Mouse (Mus musculus) liver, adult 2 months (tissue): ENCODE measurements at regions not wholly inside any gene's neighbourhood (a gene's known extent, or its start where the extent isn't known, plus 50 kb on each side); places are given as distances from the start of the nearest gene placed in this dataset.

Experiments used
- DNase-seq: peaks from one replicate; pipeline ENCODE4 v3.0.0-alpha.2; 2011; ENCODE audit warnings: low read depth, low spot score; ENCODE audit errors: extremely low read depth
- H3K27ac ChIP-seq: fragments of 200-500 bp; replicated peaks from 2 replicates; pipeline ENCODE4 v1.5.1; 2012; ENCODE audit warnings: low read depth, mild to moderate bottlenecking, control low read depth, inconsistent platforms, low read length; ENCODE audit not compliant: insufficient read depth
- H3K27me3 ChIP-seq: fragments of 200-500 bp; 2 replicates; pipeline ENCODE4 v1.6.1; 2012; ENCODE audit warnings: mild to moderate bottlenecking, moderate library complexity, low read length, inconsistent platforms; ENCODE audit not compliant: control insufficient read depth, insufficient read depth
- H3K36me3 ChIP-seq: fragments of 200-500 bp; 2 replicates; pipeline ENCODE4 v1.6.1; 2012; ENCODE audit warnings: low read length, inconsistent platforms; ENCODE audit not compliant: control insufficient read depth, insufficient read depth
- H3K4me1 ChIP-seq: fragments of 200-500 bp; 2 replicates; pipeline ENCODE4 v1.6.1; 2011; ENCODE audit warnings: low read length; ENCODE audit not compliant: control insufficient read depth, insufficient read depth
- H3K4me3 ChIP-seq: fragments of 200-500 bp; 2 replicates; pipeline ENCODE4 v1.5.1; 2011; ENCODE audit warnings: low read depth, mild to moderate bottlenecking, control low read depth, low read length, moderate library complexity; ENCODE audit not compliant: insufficient read depth
- H3K79me2 ChIP-seq: fragments of 200-500 bp; 2 replicates; pipeline ENCODE4 v1.6.1; 2012; ENCODE audit warnings: inconsistent platforms, mild to moderate bottlenecking, low read length, moderate library complexity; ENCODE audit not compliant: control insufficient read depth, insufficient read depth
- H3K9ac ChIP-seq: fragments of 200-500 bp; 2 replicates; pipeline ENCODE4 v1.6.1; 2012; ENCODE audit warnings: low read depth, mild to moderate bottlenecking, control low read depth, inconsistent platforms, low read length
- CTCF ChIP-seq: fragments of 200-500 bp; IDR thresholded peaks from 2 replicates; pipeline ENCODE4 v1.5.1; 2011; ENCODE audit warnings: low read depth, low read length, control low read depth
- POLR2A ChIP-seq: fragments of 200-500 bp; IDR thresholded peaks from 2 replicates; pipeline ENCODE4 v1.6.1; 2011; ENCODE audit warnings: low read length, control low read depth; ENCODE audit not compliant: insufficient read depth; ENCODE audit errors: extremely low read depth
- WGBS: fragments of 180-500 bp; shearing (Covaris S2); methylation state at CpG from one replicate; pipeline ENCODE4 v1.1.7; 2018; 5-methylcytosine and 5-hydroxymethylcytosine counted together

DNA sequence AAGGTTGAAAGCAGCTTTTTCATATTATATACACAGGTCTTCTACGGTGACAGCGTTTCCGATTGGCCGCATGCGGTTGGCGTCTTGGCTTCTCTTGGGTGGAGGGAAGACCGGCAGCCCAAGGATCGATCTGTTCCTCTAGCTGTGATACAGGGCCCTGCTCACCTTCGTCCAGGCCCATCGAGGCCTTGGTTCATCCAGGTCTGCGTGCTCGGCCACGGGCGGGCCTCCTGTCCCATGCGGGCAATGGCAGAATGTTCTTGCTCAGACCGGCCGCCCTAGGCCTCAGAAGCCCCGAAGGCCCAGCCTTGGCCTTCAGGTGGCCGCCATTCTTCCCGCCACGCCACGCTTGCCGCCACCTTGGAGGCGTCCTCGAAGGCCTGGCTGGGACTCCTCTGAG, 194.4 kb upstream of the Ppp6c start:
- Histone ChIP-seq H3K4me1 (no peaks in the 10 kb centered on the region), H3K27ac (no peak overlapping the region), H3K79me2 (no peaks in the 10 kb centered on the region), H3K4me3 (no peak overlapping the region), H3K9ac (no peak overlapping the region), H3K27me3 (no peaks in the 10 kb centered on the region), H3K36me3 (no peaks in the 10 kb centered on the region)
- TF ChIP-seq POLR2A (no peak), CTCF (no peak)
- no peak for DNase-seq
- 92% methylated on average over 25 of the region's 25 CpGs for WGBS

GRCm38 (mm10) chr2:39400336-39400735, 174.1 kb upstream of the Ppp6c start:
- WGBS = 52% methylated on average over 2 of the region's 2 CpGs
- H3K4me3 ChIP-seq = no peak overlapping the region
- DNase-seq = no peak

DNA sequence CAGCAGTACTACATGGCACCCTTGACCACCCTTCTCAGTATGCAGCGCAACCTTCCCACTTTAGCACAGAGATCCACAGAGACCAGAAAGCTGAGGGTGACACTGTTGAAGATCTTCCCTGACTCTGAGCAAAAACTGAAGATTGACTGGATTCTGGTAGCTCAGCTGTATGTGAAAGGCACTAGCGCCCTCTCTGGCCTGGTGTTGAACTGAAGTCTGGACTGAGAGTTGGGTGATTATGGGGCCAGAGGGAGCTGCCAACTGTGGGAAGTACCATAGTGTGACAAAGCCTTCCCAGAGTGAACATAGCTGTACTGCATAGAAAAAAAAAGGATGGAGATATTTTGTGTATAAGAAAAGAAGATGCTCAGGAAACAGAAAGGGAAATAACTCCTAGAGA, 173.3 kb upstream of the Ppp6c start:
- no peak for DNase-seq
- TF ChIP-seq CTCF (no peak), POLR2A (no peak)
- WGBS = 59% methylated on average over 2 of the region's 2 CpGs
- Histone ChIP-seq H3K9ac (no peak overlapping the region), H3K4me3 (no peak overlapping the region), H3K36me3 (no peaks in the 10 kb centered on the region), H3K27ac (no peak overlapping the region), H3K4me1 (no peaks in the 10 kb centered on the region), H3K79me2 (no peaks in the 10 kb centered on the region), H3K27me3 (no peaks in the 10 kb centered on the region)

More at GRCm38 (mm10) chr2:39400336-39400735, 174.1 kb upstream of the Ppp6c start:
- H3K9ac ChIP-seq = no peak overlapping the region
- H3K27me3 ChIP-seq = no peaks in the 10 kb centered on the region
- TF ChIP-seq CTCF (no peak), POLR2A (no peak)
- H3K4me1 ChIP-seq = no peaks in the 10 kb centered on the region
- no peak overlapping the region for H3K27ac ChIP-seq
- H3K79me2 ChIP-seq = no peaks in the 10 kb centered on the region
- H3K36me3 ChIP-seq = no peaks in the 10 kb centered on the region

DNA sequence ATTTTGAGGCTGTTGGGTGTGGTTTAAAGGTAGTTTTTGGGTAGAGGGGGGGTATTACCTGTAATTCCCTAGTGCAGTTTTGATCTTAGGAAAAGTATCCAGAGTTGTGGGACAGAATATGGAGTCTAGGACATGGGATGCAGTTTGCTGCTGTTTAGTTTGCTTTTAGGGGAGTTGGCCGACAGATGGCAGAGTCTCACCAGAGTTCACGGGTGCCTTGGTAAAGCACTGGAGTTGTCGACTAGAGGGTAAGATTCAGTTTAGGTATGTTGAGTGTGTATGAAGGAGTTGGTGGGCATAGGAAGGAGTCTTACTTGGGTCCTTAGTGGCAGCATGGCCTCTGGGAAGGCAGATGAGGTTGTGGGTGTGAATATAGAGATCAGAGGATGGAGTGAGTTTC, 168.4 kb upstream of the Ppp6c start:
- 69% methylated on average over 3 of the region's 3 CpGs for WGBS
- no peak overlapping the region for H3K27ac ChIP-seq
- TF ChIP-seq POLR2A = no peak
- DNase-seq = no peak
- no peaks in the 10 kb centered on the region for H3K36me3 ChIP-seq
- H3K9ac ChIP-seq = no peak overlapping the region
- no peaks in the 10 kb centered on the region for H3K27me3 ChIP-seq
- H3K4me1 ChIP-seq = no peaks in the 10 kb centered on the region
- no peaks in the 10 kb centered on the region for H3K79me2 ChIP-seq
- no peak overlapping the region for H3K4me3 ChIP-seq

- Histone ChIP-seq H3K27ac (no peak overlapping the region), H3K27me3 (no peaks in the 10 kb centered on the region), H3K4me3 (no peak overlapping the region), H3K9ac (no peak overlapping the region), H3K36me3 (no peaks in the 10 kb centered on the region), H3K79me2 (no peaks in the 10 kb centered on the region), H3K4me1 (no peaks in the 10 kb centered on the region)
- WGBS = 82% methylated on average over 3 of the region's 3 CpGs
- TF ChIP-seq CTCF (no peak), POLR2A (no peak)
- no peak for DNase-seq
Measured at GRCm38 (mm10) chr2:39377264-39377663, 151.0 kb upstream of the Ppp6c start.

DNA sequence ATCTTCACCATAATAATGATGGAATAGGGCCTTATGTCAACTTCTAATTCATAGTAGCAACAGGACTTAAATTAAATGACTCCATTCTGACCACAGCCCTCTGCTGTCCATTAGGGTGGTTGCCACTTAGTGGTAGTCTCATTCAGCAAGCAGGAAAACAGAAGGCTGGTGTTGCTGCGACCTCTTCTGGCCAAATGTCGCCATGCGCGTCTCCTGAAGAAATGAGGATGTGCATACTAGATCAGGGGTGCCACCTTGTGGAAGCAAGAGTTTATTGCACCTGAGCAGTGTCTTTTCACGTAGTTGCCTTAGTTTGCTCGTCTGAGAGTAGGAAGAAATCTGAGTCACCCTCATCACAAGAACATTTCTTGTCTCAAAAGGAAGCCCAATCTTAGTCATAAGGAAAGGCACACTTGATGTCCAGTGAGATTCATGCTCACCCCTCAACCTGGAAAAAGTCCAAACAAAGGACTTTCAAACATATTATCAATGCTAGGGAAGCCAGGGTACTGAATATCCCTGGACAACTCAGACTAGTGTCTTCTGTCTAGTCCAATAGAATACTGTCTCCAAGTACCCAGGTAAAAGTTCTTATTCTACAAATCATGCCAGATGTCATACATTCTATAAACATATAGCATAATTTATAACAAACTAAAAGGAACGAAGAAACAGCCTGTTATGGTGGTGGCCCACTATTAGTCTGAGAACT, 147.0 kb upstream of the Ppp6c start:
- H3K79me2 ChIP-seq = no peaks in the 10 kb centered on the region
- no peak overlapping the region for H3K27ac ChIP-seq
- H3K4me1 ChIP-seq = no peaks in the 10 kb centered on the region
- TF ChIP-seq POLR2A = no peak
- TF ChIP-seq CTCF = peak; percentile 99
- no peak overlapping the region for H3K4me3 ChIP-seq
- no peak overlapping the region for H3K9ac ChIP-seq
- H3K36me3 ChIP-seq = no peaks in the 10 kb centered on the region
- WGBS = 16% methylated on average over 7 of the region's 7 CpGs
- DNase-seq = peak; percentile 84
- H3K27me3 ChIP-seq = no peaks in the 10 kb centered on the region
